Mouse (Mus musculus): ENCODE results near the gene Diexf. TPM values are rescaled to one million over a fixed set of nuclear protein-coding genes. Genes with fewer than 3 reads are reported as not detected.
A peak's percentile ranks its signal among the peaks of the same experiment; 100 is the strongest.

Diexf gene
- polyA plus RNA-seq, 1 experiment from 2014 or later: 10.3 TPM

- no peak overlapping the region for H3K4me3 ChIP-seq
- H3K27ac ChIP-seq: peak overlapping the region; percentile 73
- peaks cover 36% of the 10 kb centered on the region for H3K4me1 ChIP-seq
- WGBS: 65% methylated on average over 15 of the region's 15 CpGs
- H3K27me3 ChIP-seq: peaks cover 20% of the 10 kb centered on the region
- no peak for ATAC-seq (ENCODE audit: insufficient number of reproducible peaks, low FRiP score, low TSS enrichment, low read depth)
- H3K4me2 ChIP-seq: no peak overlapping the region
- H3K36me3 ChIP-seq: no peaks in the 10 kb centered on the region
- no peaks in the 10 kb centered on the region for H3K9me3 ChIP-seq
- H3K9ac ChIP-seq: no peak overlapping the region
These were observed 26.4 kb upstream of the Diexf start for GRCm38 (mm10) chr1:193156316-193157110.

GRCm38 (mm10) chr1:193153561-193153960, 23.5 kb upstream of the Diexf start:
- no peak for ATAC-seq (ENCODE audit: insufficient number of reproducible peaks, low FRiP score, low TSS enrichment, low read depth)
- Histone ChIP-seq H3K4me2 (peak overlapping the region; percentile 67), H3K27ac (peak overlapping the region; percentile 40; the same call in 1 of the 2 replicates), H3K36me3 (no peaks in the 10 kb centered on the region), H3K9ac (peak overlapping the region; percentile 26; the same call in 1 of the 2 replicates), H3K4me1 (peaks cover 35% of the 10 kb centered on the region), H3K4me3 (peak overlapping the region; percentile 45), H3K9me3 (no peaks in the 10 kb centered on the region), H3K27me3 (peaks cover 22% of the 10 kb centered on the region)
- WGBS: 24% methylated on average over 16 of the region's 16 CpGs

- peaks cover 22% of the 10 kb centered on the region for H3K27me3 ChIP-seq
- 1% methylated on average over 30 of the region's 30 CpGs for WGBS
These were observed 22.8 kb upstream of the Diexf start, which contains the start of gene Irf6 for GRCm38 (mm10) chr1:193152872-193153271. TSS of gene Irf6 (plus strand) at chr1:193153111.

DNA sequence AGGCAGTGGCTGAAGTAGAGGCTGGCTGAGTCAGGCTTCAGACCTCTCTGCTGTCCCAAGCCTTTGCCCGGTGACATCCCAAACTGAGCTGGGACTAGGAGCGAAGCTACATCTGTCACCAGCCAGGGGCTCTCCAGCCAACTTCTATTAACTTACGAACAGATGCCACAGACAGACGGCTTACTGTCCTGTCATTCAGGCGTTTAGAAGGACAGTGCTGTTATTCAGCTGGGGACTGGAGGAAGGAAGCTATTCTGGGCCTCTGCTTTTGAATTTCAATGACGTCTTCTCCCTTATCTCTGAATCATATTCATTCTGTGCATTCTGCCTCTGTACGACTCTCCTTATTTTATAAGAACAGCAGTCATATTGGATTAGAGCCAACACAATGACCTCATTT, 21.1 kb upstream of the Diexf start:
- no peak overlapping the region for H3K4me3 ChIP-seq
- no peaks in the 10 kb centered on the region for H3K36me3 ChIP-seq
- no peak overlapping the region for H3K4me2 ChIP-seq
- H3K9me3 ChIP-seq: no peaks in the 10 kb centered on the region
- no peak overlapping the region for H3K9ac ChIP-seq
- 39% methylated on average over 7 of the region's 7 CpGs for WGBS
- 0 out of 2 replicates have a peak, but pooled peaks have one; percentile 10 for ATAC-seq (ENCODE audit: insufficient number of reproducible peaks, low FRiP score, low TSS enrichment, low read depth)
- peaks cover 23% of the 10 kb centered on the region for H3K4me1 ChIP-seq
- H3K27ac ChIP-seq: no peak overlapping the region
- peaks cover 22% of the 10 kb centered on the region for H3K27me3 ChIP-seq

More at GRCm38 (mm10) chr1:193152872-193153271, 22.8 kb upstream of the Diexf start, which contains the start of gene Irf6:
- H3K4me1 ChIP-seq: peaks cover 35% of the 10 kb centered on the region
- peak within 1 kb of the TSS; percentile 40; the same call in 1 of the 2 replicates for H3K27ac ChIP-seq
- H3K36me3 ChIP-seq: no peaks in the 10 kb centered on the region
- H3K4me3 ChIP-seq: peak within 1 kb of the TSS; percentile 45
- no peaks in the 10 kb centered on the region for H3K9me3 ChIP-seq
- peak within 1 kb of the TSS; percentile 26; the same call in 1 of the 2 replicates for H3K9ac ChIP-seq
- peak within 1 kb of the TSS; percentile 67 for H3K4me2 ChIP-seq
- peak; percentile 84 for ATAC-seq (ENCODE audit: insufficient number of reproducible peaks, low FRiP score, low TSS enrichment, low read depth)

DNA sequence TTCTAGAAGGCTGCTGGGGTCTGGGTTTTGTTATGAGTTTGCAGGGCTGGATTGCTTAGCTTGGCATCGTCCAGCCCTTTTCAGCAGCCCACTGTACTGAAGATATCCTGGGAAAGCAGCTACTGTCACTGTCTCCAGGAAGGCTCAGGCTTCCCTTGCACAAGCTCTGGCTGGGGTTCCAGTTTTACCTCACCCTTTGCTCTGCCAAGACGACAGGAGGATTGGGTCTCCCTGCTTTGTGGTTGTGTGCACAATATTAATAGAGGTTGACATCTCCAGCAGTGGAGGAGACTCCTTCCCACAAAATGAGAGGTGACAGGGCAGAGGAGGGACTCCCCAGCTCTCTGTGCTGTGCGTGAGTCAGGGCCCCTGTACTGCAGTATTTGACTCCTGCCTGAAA, 19.2 kb upstream of the Diexf start:
- H3K4me2 ChIP-seq: no peak overlapping the region
- no peak overlapping the region for H3K9ac ChIP-seq
- H3K27me3 ChIP-seq: peaks cover 16% of the 10 kb centered on the region
- no peaks in the 10 kb centered on the region for H3K9me3 ChIP-seq
- no peak for ATAC-seq (ENCODE audit: insufficient number of reproducible peaks, low FRiP score, low TSS enrichment, low read depth)
- H3K4me3 ChIP-seq: no peak overlapping the region
- H3K36me3 ChIP-seq: no peaks in the 10 kb centered on the region
- no peak overlapping the region for H3K27ac ChIP-seq
- 53% methylated on average over 3 of the region's 3 CpGs for WGBS
- peaks cover 23% of the 10 kb centered on the region for H3K4me1 ChIP-seq

DNA sequence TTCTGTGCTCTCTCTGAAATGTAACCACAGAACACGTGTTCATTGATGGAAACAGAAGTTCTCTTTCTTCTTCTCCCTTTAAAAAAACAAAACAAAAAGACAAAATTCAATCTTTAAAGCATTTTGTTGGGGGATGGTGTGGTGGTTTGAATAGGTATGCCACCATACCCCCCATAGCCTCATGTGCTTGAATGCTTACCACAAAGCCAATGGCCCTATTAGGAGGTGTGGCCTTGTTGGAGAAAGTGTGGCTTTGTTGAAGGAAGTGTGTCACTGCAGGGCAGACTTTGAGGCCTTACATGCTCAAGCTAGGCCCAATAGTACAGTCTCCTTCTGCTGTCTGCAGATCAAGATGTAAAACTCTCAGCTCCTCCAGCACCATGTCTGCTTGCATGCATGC, 16.3 kb upstream of the Diexf start:
- peaks cover 11% of the 10 kb centered on the region; the same call in 1 of the 2 replicates for H3K4me1 ChIP-seq
- no peak overlapping the region for H3K9ac ChIP-seq
- 92% methylated on average over 1 of the region's 1 CpGs for WGBS
- H3K4me2 ChIP-seq: no peak overlapping the region
- 0 out of 2 replicates have a peak, but pooled peaks cover 2% of the 10 kb centered on the region for H3K27me3 ChIP-seq
- no peaks in the 10 kb centered on the region for H3K36me3 ChIP-seq
- no peak for ATAC-seq (ENCODE audit: insufficient number of reproducible peaks, low FRiP score, low TSS enrichment, low read depth)
- H3K4me3 ChIP-seq: no peak overlapping the region
- no peaks in the 10 kb centered on the region for H3K9me3 ChIP-seq
- H3K27ac ChIP-seq: no peak overlapping the region

- no peak overlapping the region for H3K27ac ChIP-seq
- H3K36me3 ChIP-seq: no peaks in the 10 kb centered on the region
- H3K4me2 ChIP-seq: no peak overlapping the region
- H3K4me3 ChIP-seq: no peak overlapping the region
- H3K27me3 ChIP-seq: 0 out of 2 replicates have a peak, but pooled peaks cover 2% of the 10 kb centered on the region
- ATAC-seq (ENCODE audit: insufficient number of reproducible peaks, low FRiP score, low TSS enrichment, low read depth): no peak
- 0 out of 2 replicates have a peak, but pooled peaks cover 5% of the 10 kb centered on the region for H3K4me1 ChIP-seq
- no peak overlapping the region for H3K9ac ChIP-seq
- H3K9me3 ChIP-seq: no peaks in the 10 kb centered on the region
- 81% methylated on average over 4 of the region's 4 CpGs for WGBS
These were observed 15.0 kb upstream of the Diexf start for GRCm38 (mm10) chr1:193145101-193145500.

DNA sequence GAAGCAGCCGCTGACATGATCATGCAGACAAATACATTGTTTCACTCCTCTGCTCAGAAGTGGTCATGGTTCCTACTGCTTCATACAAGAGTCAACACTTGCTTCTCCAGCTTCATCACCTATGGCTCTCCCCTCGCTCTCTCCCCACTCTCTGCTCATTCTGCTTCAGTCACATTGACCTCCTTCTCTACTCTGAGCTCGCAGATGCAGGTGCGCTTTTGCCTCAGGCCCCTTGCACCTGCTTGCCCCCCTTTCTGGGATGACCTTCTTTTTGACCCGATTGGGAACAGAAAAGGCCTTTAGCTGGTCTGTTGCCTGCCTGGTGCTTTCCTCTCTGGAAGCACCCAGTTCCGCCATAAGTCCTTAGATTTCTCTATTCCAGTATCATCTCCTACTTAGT, 14.4 kb upstream of the Diexf start:
- no peaks in the 10 kb centered on the region for H3K36me3 ChIP-seq
- WGBS: 83% methylated on average over 6 of the region's 6 CpGs
- no peak overlapping the region for H3K4me2 ChIP-seq
- no peak overlapping the region for H3K9ac ChIP-seq
- no peak overlapping the region for H3K27ac ChIP-seq
- 0 out of 2 replicates have a peak, but pooled peaks cover under 1% of the 10 kb centered on the region for H3K27me3 ChIP-seq
- no peak overlapping the region for H3K4me3 ChIP-seq
- H3K9me3 ChIP-seq: no peaks in the 10 kb centered on the region
- no peak for ATAC-seq (ENCODE audit: insufficient number of reproducible peaks, low FRiP score, low TSS enrichment, low read depth)
- H3K4me1 ChIP-seq: 0 out of 2 replicates have a peak, but pooled peaks cover 5% of the 10 kb centered on the region

- Histone ChIP-seq H3K36me3 (no peaks in the 10 kb centered on the region), H3K27ac (no peak overlapping the region), H3K4me2 (no peak overlapping the region), H3K9ac (no peak overlapping the region), H3K9me3 (no peaks in the 10 kb centered on the region), H3K27me3 (no peaks in the 10 kb centered on the region), H3K4me1 (peaks cover 15% of the 10 kb centered on the region), H3K4me3 (no peak overlapping the region)
- 0 out of 2 replicates have a peak, but pooled peaks have one; percentile 26 for ATAC-seq (ENCODE audit: insufficient number of reproducible peaks, low FRiP score, low TSS enrichment, low read depth)
- WGBS: 67% methylated on average over 8 of the region's 8 CpGs
These were observed 12.5 kb upstream of the Diexf start for GRCm38 (mm10) chr1:193142517-193143062.

DNA sequence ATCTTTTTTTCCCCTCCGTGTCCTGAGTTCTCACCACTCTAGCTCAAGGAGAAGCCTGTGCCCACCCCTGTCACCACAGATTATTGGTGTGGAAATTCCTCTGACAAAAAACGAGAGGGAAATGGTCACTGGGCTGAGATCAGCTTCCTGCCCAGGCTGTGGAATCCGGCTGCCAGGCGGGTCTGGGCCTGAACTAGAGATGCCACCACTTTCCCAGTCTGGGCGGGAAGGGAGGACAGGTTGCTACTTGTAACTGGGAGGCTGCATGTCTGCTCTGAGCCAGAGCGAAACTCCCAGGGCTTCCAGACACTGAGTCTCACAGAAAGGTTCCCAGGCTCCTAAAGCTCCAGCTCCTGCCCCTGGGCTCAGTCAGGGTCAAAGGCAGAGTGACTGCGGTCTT, 11.0 kb upstream of the Diexf start:
- Histone ChIP-seq H3K4me2 (no peak overlapping the region), H3K27ac (peak overlapping the region; percentile 80), H3K4me1 (peaks cover 15% of the 10 kb centered on the region), H3K27me3 (no peaks in the 10 kb centered on the region), H3K9me3 (no peaks in the 10 kb centered on the region), H3K36me3 (no peaks in the 10 kb centered on the region), H3K9ac (no peak overlapping the region), H3K4me3 (no peak overlapping the region)
- ATAC-seq (ENCODE audit: insufficient number of reproducible peaks, low FRiP score, low TSS enrichment, low read depth): no peak; the same call in 1 of the 2 replicates
- 43% methylated on average over 7 of the region's 7 CpGs for WGBS

GRCm38 (mm10) chr1:193138669-193139068, 8.6 kb upstream of the Diexf start:
- Histone ChIP-seq H3K27me3 (no peaks in the 10 kb centered on the region), H3K4me3 (no peak overlapping the region), H3K9me3 (no peaks in the 10 kb centered on the region), H3K9ac (no peak overlapping the region), H3K36me3 (no peaks in the 10 kb centered on the region), H3K4me1 (peaks cover 15% of the 10 kb centered on the region), H3K4me2 (no peak overlapping the region), H3K27ac (0 out of 2 replicates have a peak overlapping the region, but pooled peaks have one; percentile 3)
- 33% methylated on average over 3 of the region's 3 CpGs for WGBS
- ATAC-seq (ENCODE audit: insufficient number of reproducible peaks, low FRiP score, low TSS enrichment, low read depth): no peak

GRCm38 (mm10) chr1:193138087-193138486, 8.0 kb upstream of the Diexf start:
- 0 out of 2 replicates have a peak overlapping the region, but pooled peaks have one; percentile 3 for H3K27ac ChIP-seq
- H3K4me2 ChIP-seq: no peak overlapping the region
- WGBS: 30% methylated on average over 7 of the region's 7 CpGs
- H3K9me3 ChIP-seq: no peaks in the 10 kb centered on the region
- no peak overlapping the region for H3K4me3 ChIP-seq
- no peak overlapping the region for H3K9ac ChIP-seq
- ATAC-seq (ENCODE audit: insufficient number of reproducible peaks, low FRiP score, low TSS enrichment, low read depth): no peak
- peaks cover 15% of the 10 kb centered on the region for H3K4me1 ChIP-seq
- no peaks in the 10 kb centered on the region for H3K36me3 ChIP-seq
- no peaks in the 10 kb centered on the region for H3K27me3 ChIP-seq

Measured in limb, embryonic 15.5 days (tissue).